Mouse (Mus musculus): ENCODE data around the gene Pgam2.

DNA sequence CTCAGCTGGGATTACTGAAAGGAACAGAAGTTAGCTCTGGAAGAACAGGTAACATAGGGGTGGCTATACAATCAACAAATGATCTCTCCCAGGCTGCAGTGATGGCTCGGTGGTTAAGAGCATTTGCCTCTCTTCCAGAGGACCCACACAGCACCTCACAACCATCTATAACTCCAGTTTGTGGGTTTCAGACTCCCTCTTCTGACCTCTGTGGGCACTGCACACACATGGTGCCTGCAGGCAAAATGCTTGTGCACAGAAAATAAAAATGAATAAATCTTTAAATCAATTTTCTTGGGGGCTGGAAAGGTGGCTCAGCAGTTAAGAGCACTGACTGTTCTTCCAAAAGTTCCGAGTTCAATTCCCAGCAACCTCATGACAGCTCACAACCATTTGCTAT, 25.1 kb downstream of the Pgam2 start:
- no peak for TF ChIP-seq CTCF (IDR thresholded peaks at IDR 0.05; ENCODE audit: low read depth, low read length)
- no peak for TF ChIP-seq POLR2AphosphoS5 (IDR thresholded peaks at IDR 0.05; ENCODE audit: insufficient replicate concordance, low read depth, low read length)
- TF ChIP-seq GATA2 (IDR thresholded peaks at IDR 0.05; ENCODE audit: borderline replicate concordance, low read depth, low read length) = no peak
- TF ChIP-seq GATA1 (IDR thresholded peaks at IDR 0.05; ENCODE audit: borderline replicate concordance, low read length) = no peak

Measured in G1E (cell line).